Mouse (Mus musculus): ENCODE measurements around the gene Tfpi2.

GRCm38 (mm10) chr6:4004808-4005207 is 16.1 kb upstream of the Tfpi2 start:
- no peak for TF ChIP-seq CTCF (IDR thresholded peaks at IDR 0.05)
- TF ChIP-seq EP300 (IDR thresholded peaks at IDR 0.05): no peak
